Mouse (Mus musculus): ENCODE measurements around the gene Styk1. TPM values are rescaled to one million over a fixed set of nuclear protein-coding genes. Genes with fewer than 3 reads are reported as not detected.

Gene Styk1
- polyA plus RNA-seq, 1 experiment from 2014 or later, result 1.8 TPM

DNA sequence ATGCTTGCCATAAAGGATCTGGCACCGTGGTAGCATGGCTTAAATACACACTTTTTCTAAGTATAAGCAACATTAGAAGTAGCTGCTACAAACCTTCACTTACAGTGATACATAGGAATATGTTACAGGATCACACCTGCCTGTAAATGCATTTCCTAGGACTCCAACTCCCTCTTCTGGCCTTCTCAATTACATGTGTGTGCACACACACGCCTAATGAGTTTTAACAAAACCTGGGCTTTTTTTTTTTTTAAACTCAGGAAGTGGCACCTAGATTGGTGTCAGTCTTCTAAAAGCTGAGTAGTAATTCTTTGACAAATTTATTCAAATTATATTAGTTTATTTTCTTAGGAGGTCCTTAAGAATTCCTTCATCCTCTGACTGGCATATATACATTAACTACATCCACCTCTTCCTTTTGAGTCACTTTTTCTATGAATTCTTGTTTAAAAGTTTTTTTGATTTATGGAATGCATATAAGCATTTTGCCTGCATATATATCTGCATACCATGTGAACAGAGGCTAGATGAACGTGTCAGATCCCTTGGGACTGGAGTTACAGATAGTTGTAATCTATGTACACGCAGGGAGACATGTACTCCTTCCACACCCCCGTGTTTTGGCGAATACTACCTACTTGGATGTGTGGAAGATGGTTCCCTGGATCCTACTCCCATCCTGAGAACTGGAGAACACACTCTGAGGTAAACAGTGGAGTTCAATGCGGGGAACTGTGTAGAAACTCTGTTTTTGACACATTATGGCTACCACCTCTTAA lies 9.8 kb upstream of the Styk1 start:
- Histone ChIP-seq H3K27me3 (no peaks in the 10 kb centered on the region), H3K9me3 (no peaks in the 10 kb centered on the region), H3K4me1 (no peaks in the 10 kb centered on the region), H3K36me3 (peaks cover 30% of the 10 kb centered on the region), H3K4me2 (replicated peaks) (no peak overlapping the region), H3K27ac (replicated peaks) (no peak overlapping the region), H3K9ac (replicated peaks) (no peak overlapping the region), H3K4me3 (no peak overlapping the region)
- 88% methylated on average over 7 of the region's 7 CpGs for WGBS
- no peak for ATAC-seq (ENCODE audit: low FRiP score, low read depth)

GRCm38 (mm10) chr6:131360693-131361092 lies 7.3 kb upstream of the Styk1 start:
- ATAC-seq (ENCODE audit: low FRiP score, low read depth), result no peak
- no peak overlapping the region for H3K9ac ChIP-seq (replicated peaks)
- no peak overlapping the region for H3K4me3 ChIP-seq
- H3K36me3 ChIP-seq, result peaks cover 11% of the 10 kb centered on the region
- no peaks in the 10 kb centered on the region for H3K27me3 ChIP-seq
- WGBS, result 78% methylated on average over 5 of the region's 5 CpGs
- H3K27ac ChIP-seq (replicated peaks), result no peak overlapping the region
- no peak overlapping the region for H3K4me2 ChIP-seq (replicated peaks)
- H3K4me1 ChIP-seq, result no peaks in the 10 kb centered on the region
- no peaks in the 10 kb centered on the region for H3K9me3 ChIP-seq

GRCm38 (mm10) chr6:131359543-131359942 lies 6.1 kb upstream of the Styk1 start:
- Histone ChIP-seq H3K9me3 (no peaks in the 10 kb centered on the region), H3K4me2 (replicated peaks) (no peak overlapping the region), H3K27ac (replicated peaks) (no peak overlapping the region), H3K4me3 (no peak overlapping the region), H3K9ac (replicated peaks) (no peak overlapping the region), H3K4me1 (no peaks in the 10 kb centered on the region), H3K27me3 (no peaks in the 10 kb centered on the region), H3K36me3 (peaks cover 8% of the 10 kb centered on the region)
- no peak for ATAC-seq (ENCODE audit: low FRiP score, low read depth)
- WGBS, result 86% methylated on average over 2 of the region's 2 CpGs

DNA sequence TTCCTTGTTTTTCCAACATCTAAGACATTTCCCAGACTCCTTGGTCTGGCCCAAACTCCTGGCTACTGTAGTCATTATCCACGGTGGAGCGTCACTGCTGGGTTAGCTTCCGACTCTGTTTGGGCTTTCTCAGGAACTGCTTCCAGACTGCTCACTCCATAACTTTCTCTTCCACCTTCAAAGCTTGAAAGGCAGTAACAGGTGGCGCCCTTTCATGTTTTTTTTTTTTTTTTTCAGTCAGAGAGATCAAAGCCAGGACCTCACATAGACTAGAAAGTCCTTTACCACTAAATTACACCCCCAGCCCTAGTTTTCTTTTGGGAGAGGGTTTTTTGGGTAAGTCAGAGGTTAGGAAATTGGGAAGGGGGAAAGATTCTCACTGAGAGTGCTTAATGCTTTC lies 1.5 kb upstream of the Styk1 start:
- no peak overlapping the region for H3K4me3 ChIP-seq
- H3K27me3 ChIP-seq, result no peaks in the 10 kb centered on the region
- 67% methylated on average over 4 of the region's 4 CpGs for WGBS
- H3K4me2 ChIP-seq (replicated peaks), result no peak overlapping the region
- H3K36me3 ChIP-seq, result no peaks in the 10 kb centered on the region
- H3K9ac ChIP-seq (replicated peaks), result no peak overlapping the region
- no peak overlapping the region for H3K27ac ChIP-seq (replicated peaks)
- H3K4me1 ChIP-seq, result peaks cover 4% of the 10 kb centered on the region; the same call in 1 of the 2 replicates
- no peak for ATAC-seq (ENCODE audit: low FRiP score, low read depth)
- no peaks in the 10 kb centered on the region for H3K9me3 ChIP-seq

GRCm38 (mm10) chr6:131347026-131347425 lies 6.4 kb downstream of the Styk1 start:
- no peak for ATAC-seq (ENCODE audit: low FRiP score, low read depth)
- 83% methylated on average over 2 of the region's 2 CpGs for WGBS
- no peaks in the 10 kb centered on the region for H3K27me3 ChIP-seq

DNA sequence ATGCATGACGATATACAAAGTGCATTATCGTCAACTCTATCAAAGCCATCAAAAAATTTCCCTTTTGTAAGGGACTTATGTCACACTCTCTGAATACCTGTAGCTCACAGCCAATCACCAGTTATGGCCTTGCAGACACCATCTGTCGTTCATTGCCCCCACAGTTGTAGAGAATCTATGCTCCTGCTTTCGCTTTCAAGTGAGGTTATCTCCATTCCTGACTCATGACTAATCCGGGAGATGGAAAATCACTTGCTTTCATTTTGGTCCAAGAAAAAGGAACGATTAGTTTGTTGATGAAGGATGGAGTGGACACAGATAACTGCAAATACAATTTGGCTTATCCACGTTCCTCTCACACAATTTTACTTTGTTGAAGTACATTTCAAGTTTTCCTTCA lies 9.1 kb downstream of the Styk1 start:
- Histone ChIP-seq H3K9me3 (no peaks in the 10 kb centered on the region), H3K4me1 (no peaks in the 10 kb centered on the region), H3K27ac (replicated peaks) (no peak overlapping the region), H3K4me2 (replicated peaks) (no peak overlapping the region), H3K4me3 (no peak overlapping the region), H3K9ac (replicated peaks) (no peak overlapping the region), H3K36me3 (no peaks in the 10 kb centered on the region), H3K27me3 (no peaks in the 10 kb centered on the region)
- no peak for ATAC-seq (ENCODE audit: low FRiP score, low read depth)
- 90% methylated on average over 7 of the region's 7 CpGs for WGBS

More at GRCm38 (mm10) chr6:131347026-131347425, 6.4 kb downstream of the Styk1 start:
- Histone ChIP-seq H3K9ac (replicated peaks) (no peak overlapping the region), H3K4me1 (no peaks in the 10 kb centered on the region), H3K4me3 (no peak overlapping the region), H3K36me3 (no peaks in the 10 kb centered on the region), H3K4me2 (replicated peaks) (no peak overlapping the region), H3K27ac (replicated peaks) (no peak overlapping the region), H3K9me3 (no peaks in the 10 kb centered on the region)

GRCm38 (mm10) chr6:131340082-131340481 lies 13.3 kb downstream of the Styk1 start:
- no peak overlapping the region for H3K4me2 ChIP-seq (replicated peaks)
- no peaks in the 10 kb centered on the region for H3K36me3 ChIP-seq
- H3K27ac ChIP-seq (replicated peaks), result no peak overlapping the region
- H3K4me1 ChIP-seq, result no peaks in the 10 kb centered on the region
- WGBS, result 81% methylated on average over 3 of the region's 3 CpGs
- no peak overlapping the region for H3K9ac ChIP-seq (replicated peaks)
- H3K27me3 ChIP-seq, result no peaks in the 10 kb centered on the region
- no peaks in the 10 kb centered on the region for H3K9me3 ChIP-seq
- H3K4me3 ChIP-seq, result no peak overlapping the region
- no peak for ATAC-seq (ENCODE audit: low FRiP score, low read depth)

- no peaks in the 10 kb centered on the region for H3K9me3 ChIP-seq
- no peak overlapping the region for H3K4me3 ChIP-seq
- H3K9ac ChIP-seq (replicated peaks), result no peak overlapping the region
- H3K4me2 ChIP-seq (replicated peaks), result no peak overlapping the region
- H3K27ac ChIP-seq (replicated peaks), result no peak overlapping the region
- 86% methylated on average over 3 of the region's 3 CpGs for WGBS
- no peaks in the 10 kb centered on the region for H3K4me1 ChIP-seq
- no peaks in the 10 kb centered on the region for H3K36me3 ChIP-seq
- H3K27me3 ChIP-seq, result no peaks in the 10 kb centered on the region
- ATAC-seq (ENCODE audit: low FRiP score, low read depth), result no peak
Measured at GRCm38 (mm10) chr6:131339309-131339708, 14.1 kb downstream of the Styk1 start.

GRCm38 (mm10) chr6:131338787-131339186 lies 14.6 kb downstream of the Styk1 start:
- no peak overlapping the region for H3K4me3 ChIP-seq
- no peak overlapping the region for H3K4me2 ChIP-seq (replicated peaks)
- no peaks in the 10 kb centered on the region for H3K4me1 ChIP-seq
- no peak overlapping the region for H3K9ac ChIP-seq (replicated peaks)
- no peak overlapping the region for H3K27ac ChIP-seq (replicated peaks)
- H3K27me3 ChIP-seq, result no peaks in the 10 kb centered on the region
- ATAC-seq (ENCODE audit: low FRiP score, low read depth), result no peak
- H3K36me3 ChIP-seq, result no peaks in the 10 kb centered on the region
- no peaks in the 10 kb centered on the region for H3K9me3 ChIP-seq
- WGBS, result 76% methylated on average over 1 of the region's 1 CpGs

DNA sequence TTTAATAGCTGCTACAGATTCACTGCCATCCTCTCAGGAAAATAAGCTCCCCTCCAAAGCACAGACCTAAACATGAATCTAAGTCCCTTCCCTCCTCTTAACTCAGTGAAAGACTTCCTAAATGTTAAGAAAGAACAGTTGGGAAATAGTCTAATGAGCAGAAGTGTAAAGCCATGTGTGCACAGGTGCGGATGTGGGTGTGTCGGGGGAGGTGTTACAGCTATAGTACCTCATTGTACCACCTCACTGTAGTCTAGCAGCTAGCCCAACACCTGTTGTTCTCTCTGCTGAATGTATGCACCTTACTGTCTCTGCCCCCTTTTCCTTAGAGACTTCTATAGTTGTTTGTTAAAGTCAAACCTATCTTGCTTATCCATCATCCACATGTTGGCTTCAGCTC lies 26.3 kb downstream of the Styk1 start:
- no peaks in the 10 kb centered on the region for H3K4me1 ChIP-seq
- H3K27me3 ChIP-seq, result no peaks in the 10 kb centered on the region
- H3K9me3 ChIP-seq, result no peaks in the 10 kb centered on the region
- no peak overlapping the region for H3K9ac ChIP-seq (replicated peaks)
- no peaks in the 10 kb centered on the region for H3K36me3 ChIP-seq
- no peak for ATAC-seq (ENCODE audit: low FRiP score, low read depth)
- H3K27ac ChIP-seq (replicated peaks), result no peak overlapping the region
- no peak overlapping the region for H3K4me3 ChIP-seq
- 94% methylated on average over 2 of the region's 2 CpGs for WGBS
- H3K4me2 ChIP-seq (replicated peaks), result no peak overlapping the region

DNA sequence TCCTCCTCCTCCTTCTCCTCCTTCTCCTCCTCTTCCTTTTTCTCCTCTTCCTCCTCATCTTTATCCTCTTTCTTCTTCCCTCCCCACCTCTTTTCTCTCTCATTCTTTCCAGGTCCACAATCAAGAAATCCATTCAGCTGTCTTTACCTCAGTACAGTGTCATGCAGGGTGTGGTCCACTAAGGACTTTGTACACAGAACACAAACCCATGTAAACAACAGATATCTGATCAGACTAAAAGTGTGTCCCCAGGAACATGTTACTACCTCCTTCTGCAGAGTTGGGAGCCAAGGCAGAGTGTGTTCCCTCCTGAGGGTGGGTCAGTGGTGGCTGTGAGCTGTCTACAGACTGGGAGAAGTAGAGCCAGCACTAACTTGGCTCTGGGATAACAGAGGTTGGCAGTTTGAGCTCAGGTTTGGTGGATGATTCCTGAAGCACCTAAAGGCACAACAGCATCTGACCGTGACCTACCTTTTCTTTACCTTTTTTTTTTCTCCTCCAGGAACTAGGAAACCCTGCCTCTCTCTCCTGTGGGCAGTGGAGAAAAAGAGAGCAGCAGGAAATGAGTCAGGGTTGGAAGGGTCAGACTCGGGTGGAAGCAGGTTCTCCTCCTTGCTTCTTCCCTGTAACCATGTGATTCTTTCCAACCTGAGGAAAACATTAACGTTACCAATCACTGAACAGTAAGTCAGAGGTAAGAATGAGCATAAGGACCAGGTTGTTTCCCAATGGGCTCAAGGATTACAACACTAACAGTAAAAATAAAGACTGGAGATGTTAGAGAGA lies 31.4 kb downstream of the Styk1 start:
- no peaks in the 10 kb centered on the region for H3K9me3 ChIP-seq
- no peak overlapping the region for H3K9ac ChIP-seq (replicated peaks)
- H3K27me3 ChIP-seq, result no peaks in the 10 kb centered on the region
- no peak overlapping the region for H3K27ac ChIP-seq (replicated peaks)
- no peak overlapping the region for H3K4me2 ChIP-seq (replicated peaks)
- ATAC-seq (ENCODE audit: low FRiP score, low read depth), result no peak
- no peaks in the 10 kb centered on the region for H3K4me1 ChIP-seq
- H3K4me3 ChIP-seq, result no peak overlapping the region
- WGBS, result 80% methylated on average over 3 of the region's 3 CpGs
- no peaks in the 10 kb centered on the region for H3K36me3 ChIP-seq

Data from midbrain, embryonic 12.5 days (tissue).